Comparison of ENCODE assay signal across 8 mouse cellular contexts in genomic region chr7:144294239-144295200, GRCm38 (mm10).
A peak's percentile ranks its signal among the peaks of the same experiment; 100 is the strongest.
DNase-seq lines count a peak whose midpoint lies in the region; ATAC-seq and TF ChIP-seq lines count a peak whose summit lies in the region.

No protein-coding gene starts in this region.

- no peak for ATAC-seq in kidney, embryonic 15.5 days (replicated peaks; ENCODE audit: low FRiP score)
- ATAC-seq in limb, embryonic 14.5 days (ENCODE audit: low FRiP score, low read depth): no peak

- no peak for TF ChIP-seq POLR2A in MEL (IDR thresholded peaks at IDR 0.05; ENCODE audit: control insufficient read depth in 1 of 2, insufficient read depth in 1 of 2, low read depth in 1 of 2, low read length in 2 of 2, poor library complexity in 1 of 2)
- TF ChIP-seq POLR2A in limb, embryonic 14.5 days (IDR thresholded peaks at IDR 0.05; ENCODE audit: borderline replicate concordance, extremely low read depth, insufficient read depth, insufficient read length): no peak

- H3K79me2 ChIP-seq in MEL (ENCODE audit: control insufficient read depth, insufficient read depth, low read length, poor library complexity): no peaks in the 10 kb centered on the region

- 40% methylated on average over 13 of the region's 13 CpGs for WGBS in kidney, embryonic 15.5 days
- 41% methylated on average over 13 of the region's 13 CpGs for WGBS in limb, embryonic 14.5 days

- no peak for TF ChIP-seq RAD21 in MEL (IDR thresholded peaks at IDR 0.05; ENCODE audit: low read depth, low read length)

- intact Hi-C loops in left cerebral cortex, postnatal 25 days (cut with DNase I): no loop called here

- no peaks in the 10 kb centered on the region for H3K36me3 ChIP-seq in kidney, embryonic 15.5 days
- H3K36me3 ChIP-seq in MEL (ENCODE audit: control insufficient read depth in 1 of 2, insufficient read depth in 2 of 2, low read length in 2 of 2): no peaks in the 10 kb centered on the region
- no peaks in the 10 kb centered on the region for H3K36me3 ChIP-seq in limb, embryonic 14.5 days (ENCODE audit: control insufficient read depth, insufficient read depth, low read length)

- no peak overlapping the region for H3K4me3 ChIP-seq in kidney, embryonic 15.5 days (replicated peaks)
- H3K4me3 ChIP-seq in MEL (ENCODE audit: control insufficient read depth in 1 of 2, insufficient read depth in 1 of 2, low read depth in 2 of 2, low read length in 2 of 2): no peak overlapping the region
- H3K4me3 ChIP-seq in limb, embryonic 14.5 days (replicated peaks; ENCODE audit: low read length): no peak overlapping the region

- no peak overlapping the region for H3K9ac ChIP-seq in kidney, embryonic 15.5 days
- no peak overlapping the region for H3K9ac ChIP-seq in MEL (ENCODE audit: control insufficient read depth, low read depth, low read length, poor library complexity, severe bottlenecking)
- no peak overlapping the region for H3K9ac ChIP-seq in limb, embryonic 14.5 days (ENCODE audit: low read depth, low read length, severe bottlenecking)

- H3K4me1 ChIP-seq in kidney, embryonic 15.5 days: no peaks in the 10 kb centered on the region
- H3K4me1 ChIP-seq in MEL (ENCODE audit: control insufficient read depth in 1 of 2, insufficient read depth in 2 of 2, low read length in 2 of 2): no peaks in the 10 kb centered on the region
- H3K4me1 ChIP-seq in limb, embryonic 14.5 days (ENCODE audit: control insufficient read depth, insufficient read depth, low read length): no peaks in the 10 kb centered on the region

- no peak overlapping the region for H3K4me2 ChIP-seq in kidney, embryonic 15.5 days
- H3K4me2 ChIP-seq in limb, embryonic 14.5 days (replicated peaks; ENCODE audit: low read depth, low read length, severe bottlenecking): no peak overlapping the region

- no peak overlapping the region for H3K27ac ChIP-seq in kidney, embryonic 15.5 days
- no peak overlapping the region for H3K27ac ChIP-seq in MEL (ENCODE audit: control insufficient read depth, low read depth, low read length)
- no peak overlapping the region for H3K27ac ChIP-seq in limb, embryonic 14.5 days (replicated peaks; ENCODE audit: low read depth, low read length)

- DNase-seq in kidney, postnatal 10 days: peak; percentile 75
- peak; percentile 16 for DNase-seq in MEL (ENCODE audit: low read depth, low spot score)
- peak; percentile 15 for DNase-seq in c-Kit-positive CD71-positive TER-119-negative erythroid progenitor cells, embryonic 14.5 days (ENCODE audit: low read depth)
- peak; percentile 79 for DNase-seq in limb, embryonic 14.5 days (ENCODE audit: low spot score)
- DNase-seq in right cerebral cortex, postnatal 36 days (ENCODE audit: low spot score in 2 of 2): no peak
- DNase-seq in right cerebral cortex, postnatal 14 days: no peak
- DNase-seq in left cerebral cortex, postnatal 25 days (ENCODE audit: low spot score in 2 of 2): no peak

- no peaks in the 10 kb centered on the region for H3K9me3 ChIP-seq in kidney, embryonic 15.5 days (replicated peaks)
- no peaks in the 10 kb centered on the region for H3K9me3 ChIP-seq in MEL (replicated peaks; ENCODE audit: insufficient read depth, low read length)
- H3K9me3 ChIP-seq in limb, embryonic 14.5 days (ENCODE audit: control insufficient read depth, low read length): no peaks in the 10 kb centered on the region

- TF ChIP-seq EP300 in MEL (IDR thresholded peaks at IDR 0.05; ENCODE audit: low read depth in 1 of 2, low read length in 2 of 2): no peak

- H3K27me3 ChIP-seq in kidney, embryonic 15.5 days: no peaks in the 10 kb centered on the region
- H3K27me3 ChIP-seq in MEL (ENCODE audit: control insufficient read depth in 1 of 2, insufficient read depth in 2 of 2, low read length in 2 of 2): no peaks in the 10 kb centered on the region
- no peaks in the 10 kb centered on the region for H3K27me3 ChIP-seq in limb, embryonic 14.5 days (ENCODE audit: control insufficient read depth, insufficient read depth, low read length)

- TF ChIP-seq CTCF in MEL (IDR thresholded peaks at IDR 0.05 in 2 of 3, conservative IDR thresholded peaks at IDR 0.05 in 1 of 3; ENCODE audit: control insufficient read depth in 1 of 3, insufficient read depth in 1 of 3, low read depth in 2 of 3, low read length in 3 of 3, poor library complexity in 1 of 3, severe bottlenecking in 1 of 3): no peak

TF ChIP-seq in MEL, 35 proteins besides CTCF, POLR2A, EP300 and RAD21:
- no peak for TF ChIP-seq BHLHE40 (IDR thresholded peaks at IDR 0.05; ENCODE audit: borderline replicate concordance, low read depth, low read length)
- TF ChIP-seq UBTF (IDR thresholded peaks at IDR 0.05; ENCODE audit: borderline replicate concordance, insufficient read depth, low read depth, low read length): no peak
- no peak for TF ChIP-seq E2F4 (IDR thresholded peaks at IDR 0.05; ENCODE audit: borderline replicate concordance, low read depth, low read length)
- no peak for TF ChIP-seq MEF2A (IDR thresholded peaks at IDR 0.05; ENCODE audit: extremely low read depth, insufficient replicate concordance, low read depth, low read length, poor library complexity, severe bottlenecking)
- TF ChIP-seq USF1 (IDR thresholded peaks at IDR 0.05; ENCODE audit: low read depth, low read length): no peak
- TF ChIP-seq ELF1 (IDR thresholded peaks at IDR 0.05; ENCODE audit: low read depth, low read length): no peak
- no peak for TF ChIP-seq CHD2 (IDR thresholded peaks at IDR 0.05; ENCODE audit: low read length)
- TF ChIP-seq ZC3H11A (IDR thresholded peaks at IDR 0.05; ENCODE audit: low read depth, low read length): no peak
- no peak for TF ChIP-seq ZNF384 (IDR thresholded peaks at IDR 0.05; ENCODE audit: low read depth, low read length)
- TF ChIP-seq MXI1 (IDR thresholded peaks at IDR 0.05; ENCODE audit: low read depth, low read length): no peak
- no peak for TF ChIP-seq RCOR1 (IDR thresholded peaks at IDR 0.05; ENCODE audit: low read depth, low read length)
- no peak for TF ChIP-seq TBP (IDR thresholded peaks at IDR 0.05; ENCODE audit: low read depth, low read length)
- TF ChIP-seq NRF1 (IDR thresholded peaks at IDR 0.05; ENCODE audit: insufficient read depth, low read depth, low read length, poor library complexity, severe bottlenecking): no peak
- no peak for TF ChIP-seq SIN3A (IDR thresholded peaks at IDR 0.05; ENCODE audit: low read length)
- no peak for TF ChIP-seq GATA1 (IDR thresholded peaks at IDR 0.05; ENCODE audit: low read depth, low read length)
- no peak for TF ChIP-seq TCF12 (IDR thresholded peaks at IDR 0.05; ENCODE audit: low read depth, low read length)
- no peak for TF ChIP-seq MYB (IDR thresholded peaks at IDR 0.05; ENCODE audit: low read depth, low read length)
- no peak for TF ChIP-seq CHD1 (IDR thresholded peaks at IDR 0.05; ENCODE audit: low read depth, low read length)
- no peak for TF ChIP-seq MAZ (IDR thresholded peaks at IDR 0.05; ENCODE audit: low read depth, low read length)
- TF ChIP-seq ZMIZ1 (IDR thresholded peaks at IDR 0.05; ENCODE audit: low read depth, low read length): no peak
TF ChIP-seq in MEL: peak in this region for 0.

Comparison
In these comparisons a context has a peak if more than half of its experiments do, and no peak if none do; other contexts are left out.
1. DNase-seq: peak in kidney, postnatal 10 days (single experiment), MEL (single experiment), c-Kit-positive CD71-positive TER-119-negative erythroid progenitor cells, embryonic 14.5 days (single experiment) and limb, embryonic 14.5 days (single experiment); none in right cerebral cortex, postnatal 36 days (0 of 2), right cerebral cortex, postnatal 14 days (single experiment) and left cerebral cortex, postnatal 25 days (0 of 2).